Mouse (Mus musculus) lung, postnatal 14 days (tissue): Measurements from ENCODE around the gene Trhr2.
A peak's percentile ranks its signal among the peaks of the same experiment; 100 is the strongest.

Experiments
- DNase-seq: peaks from one replicate; pipeline ENCODE4 v3.0.0; 2021

Trhr2 gene

DNA sequence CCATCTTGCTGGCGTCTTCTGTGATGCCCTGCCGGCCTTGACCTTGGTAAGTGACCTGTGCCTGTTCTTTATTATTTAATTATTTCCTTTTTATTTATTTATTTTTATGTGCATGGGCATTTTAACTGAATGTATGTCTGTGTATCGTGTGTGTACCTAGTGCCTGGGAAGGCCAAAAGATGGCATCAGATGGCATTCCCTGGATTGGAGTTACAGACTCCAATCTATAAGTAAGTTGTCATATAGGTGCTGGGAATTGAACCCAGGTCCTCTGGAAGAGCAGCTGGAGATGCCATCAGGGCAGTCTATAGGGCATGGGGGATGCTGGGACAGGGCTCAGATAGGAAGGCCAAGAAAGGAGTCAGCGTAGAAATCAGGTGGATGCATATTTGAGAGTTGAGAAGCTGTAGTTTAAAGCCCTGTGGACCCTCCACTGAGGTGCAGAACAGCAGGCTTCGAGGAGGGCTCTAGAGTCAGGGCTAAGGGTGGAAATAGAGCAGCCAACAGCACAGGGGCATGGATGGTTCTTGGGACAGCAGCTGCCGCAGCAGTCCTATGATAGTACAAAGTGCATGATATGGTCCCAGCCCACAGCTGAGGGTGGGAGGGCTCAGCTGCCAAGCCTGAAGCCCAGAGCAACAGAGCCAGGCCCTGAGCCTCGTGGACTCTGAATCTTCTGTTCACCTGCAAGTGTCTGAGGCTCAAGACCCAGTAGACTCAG lies at the start of gene Trhr2:
TSS of gene Trhr2 (minus strand) at position 51 of the 721 bp plus-strand sequence.
- DNase-seq: no peak

DNA sequence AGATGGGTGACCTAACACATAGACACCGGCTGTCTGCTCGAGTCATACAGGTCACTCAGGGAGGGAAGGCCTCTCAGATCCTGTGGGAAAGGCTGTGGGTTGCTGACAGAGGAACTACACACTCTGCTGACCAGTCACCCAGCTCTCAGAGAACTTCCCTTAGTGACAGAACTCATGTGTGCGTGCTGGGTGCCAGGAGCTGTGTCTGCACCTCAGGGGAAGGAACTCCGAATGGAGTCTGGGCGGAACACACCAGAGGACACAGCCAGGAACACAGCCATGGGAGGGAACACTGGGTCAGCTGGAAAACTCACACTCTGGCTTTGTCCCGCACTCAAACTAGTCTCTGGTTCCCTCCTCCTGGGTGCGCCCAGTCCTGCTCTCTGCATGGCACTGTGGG lies 47.1 kb upstream of the Trhr2 start:
- no peak for DNase-seq

DNA sequence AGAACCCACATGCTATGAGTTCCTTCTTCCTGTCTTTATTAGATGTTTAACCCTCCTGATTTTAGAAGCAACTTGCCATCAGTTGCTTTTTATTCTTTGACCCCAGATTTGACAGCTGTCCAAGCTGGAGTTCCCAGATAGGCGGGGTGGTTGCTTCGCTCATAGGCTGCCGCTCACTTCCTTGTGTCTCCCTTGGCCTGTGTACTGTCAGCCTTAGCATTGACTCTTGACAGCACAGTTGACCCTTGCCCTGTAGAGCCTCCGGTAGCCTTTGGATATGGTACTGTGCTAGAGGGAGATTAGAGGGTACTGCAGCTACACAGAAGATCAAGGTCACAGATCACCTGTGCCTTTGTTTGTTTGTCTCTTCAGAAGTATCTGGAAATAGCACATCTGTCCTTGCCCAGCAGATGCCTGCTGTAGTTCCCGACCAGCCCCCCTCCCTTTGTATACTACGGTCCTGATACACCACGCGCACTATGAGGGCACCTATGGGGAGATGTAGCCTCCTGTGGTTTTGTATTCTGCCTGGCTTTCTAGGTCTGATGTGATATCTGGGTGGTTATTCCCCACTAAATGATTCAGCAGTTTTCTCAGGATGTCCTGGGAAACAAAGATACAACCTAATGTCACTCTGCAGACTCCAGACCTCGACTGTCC lies 44.7 kb upstream of the Trhr2 start:
- DNase-seq: no peak

DNA sequence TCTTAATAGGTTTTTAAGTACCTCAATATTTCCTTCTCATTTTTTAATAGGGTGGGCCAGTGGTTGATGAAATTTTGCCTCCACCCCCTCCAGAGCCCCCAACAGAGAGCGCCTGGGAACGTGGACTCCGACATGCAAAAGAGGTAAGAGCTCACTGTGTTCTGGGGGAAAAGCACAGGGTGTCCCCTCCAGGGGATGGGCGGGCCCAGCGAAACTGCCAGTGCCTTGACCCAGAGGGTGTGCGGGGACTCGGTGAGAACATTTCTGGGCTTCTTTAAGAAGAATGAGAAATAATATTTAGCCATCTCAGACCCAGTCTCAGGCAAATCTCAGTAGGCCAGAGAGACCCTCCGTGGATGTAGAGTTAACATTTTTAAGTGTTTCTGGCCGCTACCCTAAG lies 37.6 kb upstream of the Trhr2 start:
- no peak for DNase-seq

DNA sequence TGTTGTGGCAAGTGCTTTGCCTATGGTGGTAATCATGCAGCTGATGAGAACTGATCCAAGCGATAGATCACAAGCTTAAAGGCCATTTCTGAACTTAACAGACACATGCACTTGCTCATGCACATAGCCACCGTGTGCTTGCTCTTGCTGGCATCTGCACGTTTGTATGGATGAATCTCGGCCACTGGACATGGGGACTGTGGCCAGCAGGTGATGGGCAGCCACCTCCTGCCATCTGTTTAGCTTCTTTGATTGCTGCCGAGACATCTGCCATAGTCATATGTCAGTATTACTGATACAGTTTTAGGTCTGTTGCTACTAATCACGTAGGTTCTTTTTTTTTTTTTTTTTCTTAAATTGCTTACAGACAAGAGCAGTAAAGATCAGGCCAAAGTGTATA lies 34.7 kb upstream of the Trhr2 start:
- DNase-seq: no peak

DNA sequence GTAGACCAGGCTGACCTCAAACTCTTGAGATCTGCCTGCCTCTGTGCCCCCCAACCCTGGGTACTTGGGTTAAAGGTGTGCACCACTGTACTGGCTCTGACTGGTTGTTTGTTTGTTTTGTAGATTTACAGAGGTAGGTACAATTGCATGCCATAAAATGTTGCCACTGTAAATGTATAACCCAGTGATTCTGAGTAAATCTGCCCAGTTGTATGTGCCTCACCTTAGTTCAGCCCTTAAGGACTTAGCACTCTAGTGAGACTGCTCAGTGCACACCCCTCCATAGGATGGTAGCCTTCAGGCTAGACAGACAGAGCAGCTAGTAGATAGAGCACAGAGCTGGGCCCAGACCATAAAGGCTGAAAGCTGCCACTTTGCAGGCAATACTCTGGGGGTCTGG lies 33.2 kb upstream of the Trhr2 start:
- no peak for DNase-seq

DNA sequence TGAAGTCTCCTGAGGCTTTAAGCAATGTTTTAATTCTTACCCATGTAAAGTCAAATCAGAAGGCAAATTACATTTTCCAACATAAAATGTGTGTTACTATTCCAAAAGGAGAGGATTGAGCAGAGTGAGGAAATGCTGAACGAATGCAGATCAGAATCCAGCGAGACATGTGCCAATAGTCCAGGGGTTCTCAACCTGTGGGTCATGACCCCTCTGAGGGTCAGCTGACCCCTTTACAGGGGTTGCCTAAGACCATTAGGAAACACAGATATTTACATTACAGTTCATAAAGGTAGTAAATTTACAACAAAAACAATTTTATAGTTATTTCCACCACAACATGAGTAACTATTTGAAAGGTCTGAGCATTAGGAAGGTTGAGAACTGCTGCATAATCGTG lies 30.2 kb upstream of the Trhr2 start:
- DNase-seq: no peak

DNA sequence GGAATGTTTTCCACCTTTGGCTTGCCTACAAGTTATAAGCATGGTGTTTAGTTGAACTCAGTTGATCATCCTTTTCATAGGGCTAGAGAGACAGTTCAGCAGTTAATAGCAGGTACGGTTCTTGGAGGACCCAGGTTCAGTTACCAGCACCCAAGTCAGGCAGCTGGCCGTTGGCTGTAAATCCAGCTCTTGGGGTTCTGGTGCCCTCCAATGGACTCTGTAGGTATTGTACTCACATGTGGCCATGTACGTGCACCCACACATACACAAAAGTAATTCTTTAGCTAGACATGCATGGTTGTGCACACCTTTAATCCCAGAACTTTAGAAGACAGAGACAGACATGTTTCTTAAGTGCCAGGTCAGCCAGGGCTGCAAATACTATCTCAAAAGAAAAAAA lies 28.8 kb upstream of the Trhr2 start:
- DNase-seq: no peak

DNA sequence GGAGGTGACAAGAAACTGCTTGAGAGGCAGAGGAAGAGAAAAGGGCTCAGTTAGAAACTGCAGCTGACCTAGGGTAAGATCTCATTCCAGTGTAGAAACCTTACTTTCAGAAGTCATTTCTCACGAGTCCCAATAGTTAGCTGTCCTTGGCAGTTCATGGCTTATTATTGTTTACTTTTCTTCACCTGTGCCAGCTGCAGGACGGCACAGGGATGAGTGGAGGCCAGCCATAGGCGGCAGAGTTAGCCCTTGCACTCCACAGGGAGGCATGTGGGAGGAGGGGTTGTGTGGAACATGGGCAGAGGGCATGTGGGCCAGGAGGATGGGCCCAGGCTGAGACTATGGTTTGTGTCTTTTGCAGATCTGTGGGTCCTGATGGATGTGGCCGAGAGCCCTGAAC lies 22.5 kb upstream of the Trhr2 start:
- no peak for DNase-seq

DNA sequence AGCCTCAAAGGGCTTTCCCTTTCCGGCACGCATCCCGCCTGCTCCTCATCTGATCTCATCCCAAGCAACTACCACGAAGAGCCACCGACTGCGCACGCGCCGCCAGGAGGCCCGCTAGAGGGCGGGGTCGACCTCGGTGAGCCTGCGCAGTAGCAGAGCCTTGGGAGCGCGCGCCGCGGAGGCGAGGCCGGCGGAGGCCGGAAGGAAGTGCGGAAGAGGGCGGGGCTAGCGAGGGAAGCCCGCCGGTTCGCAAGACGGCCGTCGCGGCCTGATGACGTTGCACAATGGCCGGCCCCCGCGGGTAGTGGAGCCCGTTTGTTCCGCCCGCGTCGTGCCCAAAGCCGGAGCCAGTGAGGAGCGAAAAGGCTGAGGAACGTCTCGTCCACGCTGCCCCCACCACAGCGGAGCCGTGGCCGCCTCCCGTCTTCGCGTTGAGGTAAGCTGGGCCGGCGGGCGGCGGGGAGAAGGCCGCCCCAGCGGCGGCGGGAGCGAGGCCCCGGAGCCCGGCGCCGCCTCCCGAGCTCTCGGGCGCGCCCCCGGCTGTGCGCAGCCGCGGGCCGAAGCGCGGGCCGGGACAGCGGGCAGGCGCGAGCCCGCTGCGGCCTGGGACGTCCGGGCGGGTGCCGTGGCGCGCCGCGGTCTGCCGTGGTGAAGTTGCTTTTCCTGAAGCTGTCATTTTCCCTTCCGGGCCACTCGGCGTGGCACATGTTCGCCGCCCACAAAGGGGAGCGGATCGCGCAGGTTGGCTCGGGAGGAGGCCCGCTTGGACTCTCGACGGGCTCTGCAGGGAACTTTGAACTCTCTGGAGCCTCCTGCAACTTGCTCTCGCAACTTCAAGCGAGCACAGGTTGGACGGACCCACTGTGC lies 16.1 kb upstream of the Trhr2 start, which contains the start of gene Zc3h18:
TSS of gene Zc3h18 (plus strand) at position 245 of the 867 bp plus-strand sequence.
- DNase-seq: peak; percentile 100

DNA sequence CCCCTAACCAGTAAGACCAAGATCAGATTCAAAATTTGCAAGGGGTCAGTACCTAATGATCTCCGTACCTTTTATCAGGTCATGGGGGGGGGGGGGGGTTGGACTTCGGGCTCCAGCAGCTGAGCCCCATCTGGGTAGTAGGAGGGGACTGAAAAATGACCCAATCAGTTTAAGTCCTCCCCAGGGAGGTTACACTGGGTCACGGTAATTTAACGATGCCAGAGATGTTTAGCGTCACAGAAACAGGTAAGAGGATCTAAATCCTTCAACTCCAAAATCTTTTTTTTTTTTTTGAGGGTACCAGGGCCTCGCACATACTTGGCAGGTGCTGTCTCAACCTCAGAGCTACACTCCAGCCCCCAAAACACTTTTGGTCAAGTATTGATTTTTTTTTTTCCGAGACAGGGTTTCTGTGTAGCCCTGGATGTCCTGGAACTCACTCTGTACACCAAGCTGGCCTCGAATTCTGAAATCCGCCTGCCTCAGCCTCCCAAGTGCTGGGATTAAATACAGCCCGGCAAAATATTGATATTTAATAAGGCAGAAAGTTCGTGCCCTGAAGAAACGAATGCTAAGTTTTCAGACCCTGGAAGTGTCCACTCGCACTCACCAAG lies 15.3 kb upstream of the Trhr2 start:
- DNase-seq: no peak

DNA sequence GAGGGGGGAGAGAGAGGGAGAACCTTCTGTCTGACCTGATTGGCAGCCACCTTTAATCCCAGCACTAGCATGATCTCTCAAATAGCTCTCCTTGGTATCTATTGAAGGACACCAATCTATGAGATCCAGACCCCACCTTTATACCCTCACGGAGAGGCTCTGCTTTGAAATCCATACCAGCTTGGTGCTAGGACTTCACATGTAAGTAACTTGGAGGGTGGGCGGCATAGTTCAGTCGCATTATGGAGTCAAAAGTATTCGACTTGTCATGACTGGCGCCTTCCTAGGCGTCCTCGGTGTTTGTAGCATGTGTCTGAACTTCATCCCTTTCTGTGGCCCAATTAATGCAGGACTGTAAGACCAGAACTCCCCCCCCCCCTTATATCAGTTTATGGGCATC lies 14.8 kb upstream of the Trhr2 start:
- no peak for DNase-seq

DNA sequence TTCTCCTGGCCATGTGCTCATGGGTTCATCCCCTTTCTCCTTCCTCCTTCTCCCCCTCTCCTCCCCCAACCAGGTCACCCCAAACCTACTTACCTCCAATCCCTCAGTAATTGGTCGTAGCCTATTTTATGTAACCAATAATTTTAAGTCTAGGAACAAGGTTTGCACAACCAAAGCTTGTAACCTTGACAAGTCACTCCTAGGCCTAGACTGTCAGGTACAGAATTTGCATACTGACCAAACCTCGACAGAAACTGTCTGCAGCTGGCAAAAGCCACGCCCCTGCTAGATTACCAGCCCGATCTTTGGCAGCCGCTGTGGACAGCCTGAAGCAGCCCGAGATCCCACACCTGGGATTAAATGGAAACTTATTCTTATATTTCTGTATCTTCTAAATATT lies 11.2 kb upstream of the Trhr2 start:
- no peak for DNase-seq

DNA sequence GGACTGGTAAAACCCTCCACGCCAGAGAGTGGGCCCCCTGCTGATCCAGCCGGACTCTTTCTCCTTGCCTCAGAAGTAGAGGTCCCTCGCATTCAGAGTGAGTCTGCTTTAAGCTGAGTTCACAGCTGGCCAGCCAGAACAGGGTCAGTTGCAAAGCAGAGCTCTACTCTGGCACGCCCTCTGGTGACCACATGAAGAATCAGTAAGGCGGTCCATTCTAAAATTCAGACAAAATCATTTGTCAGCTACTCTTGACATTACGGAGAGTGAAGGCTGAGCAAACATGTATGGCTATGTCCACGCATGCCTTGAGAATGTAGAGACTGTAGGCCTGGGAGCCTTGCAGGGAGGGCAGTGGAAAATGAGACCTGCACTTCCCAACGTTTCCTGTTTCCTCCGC lies 9.1 kb upstream of the Trhr2 start:
- peak; percentile 84 for DNase-seq

DNA sequence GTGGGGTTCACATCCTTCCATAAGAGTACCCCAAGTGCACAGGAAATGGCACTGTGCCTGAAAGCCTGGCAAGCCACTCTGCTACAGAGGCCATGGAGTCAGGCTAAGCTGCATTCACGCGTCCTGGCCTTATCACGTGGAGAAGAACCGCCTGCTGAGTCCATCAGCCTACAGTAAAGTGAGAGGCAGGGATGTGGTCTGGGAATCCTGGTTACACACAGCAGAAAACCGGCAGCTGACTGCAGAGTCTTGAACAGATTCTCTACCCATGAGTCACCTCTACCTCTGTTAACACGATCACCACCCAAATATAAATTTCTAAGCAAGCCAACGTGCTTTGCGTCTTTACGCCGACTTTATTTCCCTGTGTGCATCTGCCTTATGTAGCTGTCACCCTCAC lies 7.9 kb upstream of the Trhr2 start:
- DNase-seq: no peak

DNA sequence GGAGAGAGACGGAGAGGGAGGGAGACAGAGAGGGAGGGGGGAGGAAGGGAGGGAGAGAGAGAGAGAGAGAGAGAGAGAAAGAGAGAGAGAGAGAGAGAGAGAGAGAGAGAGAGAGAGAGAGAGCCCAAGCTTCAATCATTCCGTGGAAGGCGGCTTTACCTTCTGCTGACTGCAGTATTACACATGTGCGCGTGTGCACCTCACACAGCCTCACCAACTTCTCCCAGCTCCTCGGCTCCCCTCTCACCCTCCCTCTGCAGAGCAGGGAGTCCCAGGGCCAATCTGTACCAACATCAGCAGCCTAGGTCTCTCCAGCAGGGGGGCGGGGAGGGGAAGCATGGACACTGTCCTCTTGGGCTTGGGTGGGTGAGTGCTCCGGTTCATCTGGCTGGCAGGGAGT lies 2.4 kb upstream of the Trhr2 start:
- DNase-seq: no peak

DNA sequence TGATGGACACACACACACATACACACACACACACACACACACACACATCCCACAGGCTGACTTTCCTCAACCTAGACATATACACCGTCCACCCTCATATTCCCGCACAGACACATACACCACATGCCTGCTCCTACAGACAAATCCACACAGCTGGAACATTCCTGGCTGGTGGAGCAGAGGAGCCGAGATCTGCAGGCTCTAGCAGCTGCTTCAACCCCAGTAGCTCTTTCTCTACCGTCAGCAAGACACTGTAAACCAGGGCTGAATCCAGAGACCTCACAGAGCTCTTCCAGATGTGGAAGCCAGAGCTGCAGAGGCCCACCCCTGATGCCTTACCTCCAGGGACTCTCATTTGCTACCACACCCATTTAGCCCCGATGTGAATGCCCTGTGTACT lies 1.7 kb upstream of the Trhr2 start:
- no peak for DNase-seq

DNA sequence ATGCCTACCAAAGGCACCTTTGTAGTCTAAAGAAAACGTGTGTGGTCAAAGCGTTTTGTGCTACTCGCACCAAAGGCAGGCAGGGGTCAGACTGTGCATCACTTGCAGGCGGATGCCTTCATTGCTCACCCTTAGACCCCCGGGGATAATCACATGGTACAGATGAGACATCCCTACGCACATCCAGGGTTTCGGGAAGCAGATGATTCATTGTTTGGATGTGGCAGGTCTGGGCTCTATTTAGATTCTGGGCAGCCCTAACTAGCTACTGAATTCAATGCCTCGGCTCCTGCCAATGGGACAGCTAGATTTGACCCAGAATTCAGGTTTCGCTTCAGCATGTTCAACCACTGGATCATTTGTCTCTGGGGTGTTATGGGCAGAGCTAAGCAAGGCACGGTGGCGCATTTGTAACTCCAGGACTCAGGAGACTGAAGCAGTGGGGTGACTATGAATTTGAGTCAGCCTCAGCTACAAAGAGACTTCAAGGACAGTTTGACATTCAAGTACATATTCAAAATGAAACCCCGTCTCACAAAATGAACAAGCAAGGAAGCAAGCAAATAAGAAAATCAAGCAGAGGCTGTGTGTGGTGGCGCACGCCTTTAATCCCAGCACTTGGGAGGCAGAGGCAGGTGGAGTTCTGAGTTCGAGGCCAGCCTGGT lies 1.3 kb downstream of the Trhr2 start:
- no peak for DNase-seq

DNA sequence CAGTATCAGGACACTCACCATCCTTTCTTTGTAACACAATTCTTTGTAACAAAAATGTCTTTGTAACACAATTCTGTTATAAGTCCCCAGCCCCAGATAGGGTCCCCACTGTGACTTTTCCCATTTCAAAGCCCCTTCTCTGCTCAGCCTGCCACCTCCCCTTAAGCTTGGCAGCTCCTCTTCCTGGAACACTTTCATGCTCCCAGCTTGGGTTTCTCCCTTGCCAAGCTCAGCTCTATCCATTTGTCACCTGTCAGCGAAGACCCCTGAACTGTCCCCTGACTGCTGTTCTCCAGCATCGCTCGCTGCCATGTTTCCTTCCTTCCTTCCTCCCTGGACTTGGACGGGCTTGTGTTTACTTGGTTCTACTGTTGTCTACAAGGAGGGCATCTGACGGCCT lies 2.9 kb downstream of the Trhr2 start:
- DNase-seq: no peak

DNA sequence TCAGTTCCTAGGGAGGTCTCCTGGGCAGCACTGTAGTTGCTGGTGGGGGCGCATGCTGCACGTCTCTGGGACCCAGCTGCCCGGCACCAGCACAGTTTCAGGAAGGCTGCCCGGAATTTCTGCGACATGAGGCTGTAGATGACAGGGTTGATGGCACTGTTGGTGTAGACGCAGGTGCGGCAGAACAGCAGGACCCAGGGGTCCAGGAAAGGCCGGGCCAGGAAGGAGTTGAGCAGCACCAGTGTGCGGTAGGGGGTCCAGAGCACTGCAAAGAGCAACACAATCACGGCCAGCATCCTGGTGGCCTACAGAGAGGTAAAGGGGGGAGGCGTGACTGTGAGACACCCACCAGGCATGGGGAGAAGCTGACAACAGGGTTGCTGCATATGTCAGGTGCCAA lies 3.3 kb downstream of the Trhr2 start:
- DNase-seq: no peak

DNA sequence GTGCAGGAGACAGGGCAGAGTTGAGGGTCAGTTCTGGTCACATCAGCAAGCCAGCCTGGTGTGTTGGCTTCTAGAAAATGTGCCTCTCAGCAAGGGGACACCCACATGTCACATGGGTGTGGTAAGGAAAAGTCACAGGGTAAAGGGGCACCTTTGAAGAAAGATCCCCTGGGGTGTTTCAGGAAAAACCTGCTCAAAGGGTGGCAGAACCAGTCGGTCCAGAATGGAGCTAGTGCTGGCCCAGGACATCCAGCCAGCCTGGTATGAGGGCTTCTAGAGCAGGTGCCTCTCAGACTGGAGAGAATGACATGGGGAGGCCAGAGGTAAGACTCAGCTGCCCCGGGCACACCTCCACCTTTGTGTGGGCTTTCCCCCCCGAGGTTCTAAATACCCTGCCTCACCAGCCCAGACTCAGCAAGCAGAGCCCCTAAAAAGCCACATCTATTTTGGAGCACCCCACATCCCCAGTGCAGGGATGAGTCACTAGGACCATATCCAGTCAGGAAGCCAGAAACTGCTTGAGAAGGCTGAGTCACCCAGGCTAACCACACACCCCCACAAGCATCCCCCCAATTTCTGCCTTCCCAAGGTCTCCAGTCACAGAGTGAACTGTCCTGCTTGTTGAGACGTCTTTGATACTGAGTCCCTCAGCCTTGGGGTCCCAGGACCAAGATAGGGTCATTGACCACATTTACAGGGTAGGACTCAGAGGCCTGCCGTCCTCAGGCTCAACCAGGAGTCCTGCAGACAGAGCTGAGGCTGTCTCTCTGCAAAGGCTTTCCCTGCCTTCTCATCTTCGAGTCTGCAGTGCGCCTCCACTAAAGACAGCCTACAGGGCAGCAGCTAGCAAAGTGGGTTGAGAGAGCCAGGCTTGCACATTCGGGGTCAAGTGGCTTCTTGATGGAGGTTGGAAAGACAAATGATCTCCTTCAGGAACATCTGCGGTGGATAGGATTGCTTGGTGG lies 4.6 kb downstream of the Trhr2 start:
- DNase-seq: no peak

DNA sequence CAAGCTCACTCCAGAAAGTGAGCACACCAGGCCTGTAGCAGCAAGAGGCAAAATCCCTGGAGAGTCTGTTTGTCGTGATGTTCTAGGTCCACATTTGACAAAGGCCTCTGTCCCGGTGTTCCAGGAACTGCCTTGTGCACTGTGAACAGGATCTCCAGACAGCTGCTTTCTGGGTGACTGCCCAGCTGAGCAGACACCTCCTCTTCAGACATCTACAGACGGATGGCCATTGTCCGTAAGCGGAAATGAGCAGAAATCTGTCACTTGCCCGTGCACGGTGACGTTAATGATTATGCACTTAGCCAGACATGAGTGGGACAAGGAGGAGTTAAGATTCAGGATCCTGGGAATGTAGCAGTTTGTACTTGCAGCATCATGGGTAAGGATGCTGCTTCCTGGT lies 6.4 kb downstream of the Trhr2 start:
- no peak for DNase-seq
